Mouse (Mus musculus) right cerebral cortex, postnatal 10 days (tissue): ENCODE measurements around the gene Serf1.
"Not testable (repeated sequence)": the region's sequence is repeated elsewhere in the genome, so short reads cannot be mapped to it uniquely, and the experiment has no call there.

ENCODE experiments used
- DNase-seq, 2 experiments: peaks; one replicate each; pipeline ENCODE4 v3.0.0; 2021; ENCODE audit warnings: low spot score in 2 of 2

Serf1 gene

DNA sequence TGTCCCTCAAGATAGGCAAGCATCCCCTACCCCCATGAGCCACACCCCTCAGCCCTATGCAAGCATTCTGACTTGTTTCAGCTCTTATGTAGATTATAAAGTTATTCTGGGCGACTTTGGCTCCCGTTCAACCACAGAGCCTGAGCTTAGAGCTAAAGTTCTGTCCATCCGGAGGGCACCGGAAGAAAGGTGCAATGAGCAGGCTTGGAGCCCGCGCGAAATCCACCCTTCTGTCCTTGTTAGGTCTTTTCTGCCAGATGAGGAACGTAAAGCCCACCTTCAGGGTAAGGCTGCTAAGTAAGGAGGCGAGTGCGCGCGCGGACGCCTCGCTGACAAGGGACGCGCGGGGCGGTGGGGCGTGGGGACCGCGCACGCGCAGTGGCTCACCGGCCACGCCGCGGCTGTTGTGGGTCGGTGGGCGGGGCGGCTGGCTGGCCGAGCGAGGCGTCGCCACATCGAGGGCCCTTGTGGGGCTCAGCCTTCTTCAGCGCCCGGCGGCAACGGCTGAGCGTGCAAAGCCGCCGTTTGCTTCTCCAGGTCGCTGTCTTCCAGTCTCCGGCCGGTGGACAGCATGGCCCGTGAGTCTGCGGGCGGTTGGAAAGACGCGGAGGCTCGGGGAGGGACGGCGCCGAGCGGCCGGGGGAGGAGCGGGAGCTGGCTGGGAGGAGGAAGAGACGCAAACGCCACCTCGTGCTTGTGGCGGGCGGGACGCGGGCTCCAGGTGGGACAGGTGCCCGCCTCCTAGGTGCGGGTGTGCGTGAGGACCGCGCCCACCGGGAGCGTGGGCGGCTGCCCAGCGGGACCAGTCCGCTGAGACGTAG lies at the start of gene Serf1:
Gene Serf1, plus strand, starts transcription at position 361 of the 821 bp plus-strand sequence.
- peak; percentile 83 to 87 for DNase-seq

- no peak for DNase-seq
Measured at GRCm38 (mm10) chr13:100063936-100064335, 43.9 kb upstream of the Serf1 start.

- DNase-seq, result no peak
Measured at GRCm38 (mm10) chr13:100067821-100068220, 40.0 kb upstream of the Serf1 start.

DNA sequence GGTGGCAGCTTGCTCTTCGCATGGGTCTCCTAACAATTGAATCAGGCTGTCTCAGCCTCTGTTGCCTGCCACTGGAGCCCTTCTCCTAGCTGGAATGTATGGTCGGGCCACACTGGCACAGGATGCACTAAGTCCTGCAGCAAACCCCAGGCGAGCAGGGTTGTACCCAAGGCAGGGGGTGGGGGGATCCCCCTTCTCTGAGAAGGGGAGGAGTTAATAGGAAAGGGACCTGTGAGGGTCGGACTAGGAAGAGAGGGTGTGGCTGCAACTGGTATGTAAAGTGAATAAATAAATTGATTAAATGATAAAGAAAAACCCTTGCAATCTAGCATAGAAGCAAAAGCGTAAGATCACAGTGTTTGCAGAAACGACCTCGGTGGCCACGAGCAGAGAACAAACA lies 36.3 kb upstream of the Serf1 start:
- no peak for DNase-seq

DNA sequence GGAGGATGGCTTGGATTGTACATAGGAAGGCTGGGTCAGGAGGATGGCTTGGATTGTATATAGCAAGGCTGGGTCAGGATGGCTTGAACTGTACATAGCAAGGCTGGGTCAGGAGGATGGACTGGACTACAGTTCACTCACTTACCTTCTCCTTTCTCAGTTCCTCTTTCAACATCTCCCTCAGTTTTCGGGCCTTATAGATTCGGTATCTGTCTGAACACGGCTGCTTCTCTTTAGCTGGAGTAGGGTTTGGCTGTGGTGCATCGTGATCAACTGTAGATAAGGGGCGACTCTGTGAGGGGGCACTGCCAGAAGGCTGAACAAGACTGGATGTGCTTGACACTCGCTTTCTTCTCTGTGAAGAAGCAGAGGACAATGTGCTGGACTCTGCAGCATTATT lies 9.0 kb upstream of the Serf1 start:
- DNase-seq, result no peak

DNA sequence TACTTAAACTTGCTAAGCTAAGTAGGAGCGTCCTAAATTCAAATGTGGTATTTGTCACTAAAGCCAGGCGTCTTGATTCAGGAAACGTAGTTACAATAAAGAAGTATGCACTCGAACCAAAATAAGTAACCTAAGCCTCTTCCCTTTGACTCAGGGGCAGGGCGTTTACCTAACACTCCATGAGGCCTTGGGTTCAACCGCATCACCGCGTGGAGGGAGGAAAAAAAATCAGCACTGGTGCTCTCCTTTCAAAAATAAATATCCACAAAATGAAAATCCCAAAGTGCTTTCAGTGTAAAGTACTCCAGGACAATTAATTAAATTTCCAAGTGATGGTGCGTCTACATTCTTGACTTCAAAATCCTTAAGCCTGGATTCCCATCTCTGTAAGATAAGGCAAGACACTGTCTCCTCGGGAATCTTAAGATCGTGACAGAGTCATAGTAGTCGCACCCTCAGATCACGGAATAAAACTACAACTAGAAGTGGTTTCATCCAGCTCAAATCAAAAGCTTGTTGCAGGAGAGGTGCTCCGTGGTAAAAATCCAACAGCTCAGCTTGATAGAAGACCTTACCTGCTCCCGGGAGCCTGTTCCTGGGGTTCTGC lies 4.7 kb upstream of the Serf1 start:
- no peak for DNase-seq

DNA sequence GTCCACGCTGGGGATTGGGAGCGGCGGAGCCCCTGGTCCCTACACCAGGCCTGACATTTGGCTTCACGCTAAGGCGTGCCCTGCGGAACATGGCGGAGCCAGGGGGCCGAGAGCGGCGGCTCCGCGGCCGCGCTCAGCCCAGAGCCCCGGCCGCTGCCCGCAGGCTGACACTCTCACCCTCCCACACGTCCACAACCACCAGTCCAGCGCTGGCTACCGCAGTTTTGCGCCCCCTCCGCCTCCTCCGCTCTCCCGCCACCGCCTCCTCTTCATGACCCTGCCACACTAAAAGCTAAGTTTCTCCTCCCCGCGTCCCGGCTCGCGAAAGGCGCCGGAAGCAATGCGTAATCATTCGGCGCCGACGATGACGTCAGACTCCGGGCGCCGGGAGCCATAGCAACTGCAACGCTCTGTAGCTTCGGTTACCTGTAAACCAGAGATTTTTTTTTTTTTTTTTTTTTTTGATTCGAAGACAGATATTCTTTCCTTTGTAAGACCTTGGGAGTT lies 4.0 kb upstream of the Serf1 start, which contains the start of gene Bdp1:
Gene Bdp1, minus strand, starts transcription at position 323 of the 507 bp plus-strand sequence.
- DNase-seq, result peak; percentile 96 to 97

- no peak for DNase-seq
Measured at GRCm38 (mm10) chr13:100112218-100112972, 4.6 kb downstream of the Serf1 start.

DNA sequence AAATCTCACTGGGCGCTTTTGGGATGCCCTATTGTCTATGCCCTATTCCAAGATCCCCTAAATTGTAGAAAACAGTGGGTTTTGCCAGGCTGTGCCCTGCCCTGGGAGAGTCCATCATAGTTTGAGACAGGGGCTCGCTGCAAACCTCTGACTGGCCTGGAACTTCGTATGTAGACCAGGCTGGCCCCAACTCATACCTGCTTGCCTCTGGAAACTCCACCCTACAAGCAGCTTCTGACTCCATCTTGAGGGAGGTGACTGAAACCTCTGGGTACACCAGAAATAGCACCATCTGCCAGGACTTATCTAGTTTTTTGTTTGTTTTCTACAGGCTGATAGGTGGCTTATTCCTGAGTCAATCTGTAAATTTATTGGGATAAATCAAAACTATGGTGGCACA lies 16.2 kb downstream of the Serf1 start:
- DNase-seq, result no peak

DNA sequence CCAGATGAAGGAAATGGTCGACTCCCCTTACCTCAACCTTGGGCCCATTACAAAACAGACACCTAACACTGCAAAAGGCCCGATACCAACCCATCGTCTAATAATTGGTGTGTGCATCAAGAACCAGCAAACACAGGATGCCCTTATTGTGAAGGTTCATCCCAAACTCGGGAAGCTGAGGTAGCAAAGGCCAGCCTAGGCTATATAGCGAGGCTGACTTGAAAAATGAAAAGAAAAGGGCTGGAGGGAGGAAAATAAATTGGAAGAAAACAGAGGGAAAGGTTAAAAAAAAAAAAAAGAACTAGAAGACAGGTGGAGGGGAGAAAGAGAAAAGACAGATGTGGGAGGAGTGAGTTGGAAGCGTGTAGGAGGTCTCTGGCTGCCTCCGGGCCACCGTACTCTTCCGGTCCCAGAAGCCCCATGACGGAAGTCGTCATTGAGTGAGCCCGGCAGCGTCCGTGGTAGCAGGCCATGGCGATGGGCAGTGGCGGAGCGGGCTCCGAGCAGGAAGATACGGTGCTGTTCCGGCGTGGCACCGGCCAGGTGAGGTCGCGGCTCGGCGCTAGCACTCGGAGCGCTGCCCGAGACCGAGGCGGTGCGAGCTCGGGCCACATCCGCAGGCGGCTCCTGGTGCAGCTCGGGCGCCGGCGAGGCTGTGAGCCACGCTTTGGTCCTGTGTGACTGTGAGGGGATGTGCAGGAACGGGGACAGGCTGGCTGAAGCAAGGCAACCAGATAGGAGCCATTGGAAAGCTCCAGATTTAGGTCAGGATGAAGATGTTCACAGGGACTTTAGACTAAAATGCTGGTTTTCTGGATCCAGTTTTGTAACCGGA lies 16.8 kb downstream of the Serf1 start, which contains the start of gene Smn1:
Gene Smn1, plus strand, starts transcription at position 430 of the 835 bp plus-strand sequence.
- peak; percentile 96 for DNase-seq

GRCm38 (mm10) chr13:100125258-100125643 lies 17.4 kb downstream of the Serf1 start:
- DNase-seq, result no peak

DNA sequence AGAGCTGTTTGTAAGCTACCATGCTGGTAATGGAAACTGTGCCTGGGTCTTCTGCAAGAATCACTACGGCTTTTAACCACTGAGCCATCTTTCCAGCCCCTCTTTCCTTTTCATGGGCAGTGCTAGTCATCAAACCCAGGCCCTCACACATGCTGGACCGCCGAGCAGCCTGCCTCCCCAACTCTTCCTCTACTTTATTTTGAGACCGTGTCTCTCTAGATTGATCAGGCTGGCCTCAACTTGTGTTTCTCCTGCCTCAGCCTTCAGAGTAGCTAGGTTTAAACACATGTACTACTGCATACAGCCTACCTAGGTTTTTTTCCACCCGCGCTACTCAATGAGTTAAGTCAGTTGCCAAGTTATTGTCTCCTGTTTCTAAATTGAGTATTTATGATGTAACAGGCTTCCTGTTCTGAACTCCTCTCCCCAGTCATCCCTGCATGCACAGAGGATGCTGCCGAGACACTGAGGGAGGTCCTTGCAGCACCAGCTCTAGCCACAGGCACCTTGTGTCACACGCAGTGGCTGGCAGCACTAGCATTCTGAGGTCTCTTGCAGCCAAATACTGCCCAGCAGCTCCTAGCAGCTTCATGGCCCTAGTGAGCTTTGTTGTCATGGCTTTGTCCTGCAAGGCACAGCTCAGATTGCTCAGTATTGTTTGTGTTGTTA lies 34.0 kb downstream of the Serf1 start:
- no peak for DNase-seq

DNA sequence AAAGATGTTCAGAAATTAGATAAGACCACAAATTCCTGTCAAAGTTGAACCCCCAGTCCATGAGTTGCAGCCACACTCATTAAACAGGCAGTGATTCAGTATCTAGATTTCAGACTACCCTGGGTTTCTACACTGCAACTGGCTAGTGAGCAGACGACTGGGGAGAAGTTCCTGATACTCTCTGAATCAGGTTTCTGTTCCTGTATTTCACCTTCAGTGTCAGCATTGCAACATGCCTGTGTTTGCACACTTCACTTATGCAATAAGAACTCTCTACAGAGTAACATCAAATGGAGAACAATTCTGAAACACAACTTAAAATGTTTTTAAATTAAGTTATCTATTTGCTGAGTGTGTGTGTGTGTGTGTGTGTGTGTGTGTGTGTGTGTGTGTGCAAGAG lies 44.8 kb downstream of the Serf1 start:
- no peak for DNase-seq

GRCm38 (mm10) chr13:100156624-100157023 lies 48.8 kb downstream of the Serf1 start:
- no peak for DNase-seq

DNA sequence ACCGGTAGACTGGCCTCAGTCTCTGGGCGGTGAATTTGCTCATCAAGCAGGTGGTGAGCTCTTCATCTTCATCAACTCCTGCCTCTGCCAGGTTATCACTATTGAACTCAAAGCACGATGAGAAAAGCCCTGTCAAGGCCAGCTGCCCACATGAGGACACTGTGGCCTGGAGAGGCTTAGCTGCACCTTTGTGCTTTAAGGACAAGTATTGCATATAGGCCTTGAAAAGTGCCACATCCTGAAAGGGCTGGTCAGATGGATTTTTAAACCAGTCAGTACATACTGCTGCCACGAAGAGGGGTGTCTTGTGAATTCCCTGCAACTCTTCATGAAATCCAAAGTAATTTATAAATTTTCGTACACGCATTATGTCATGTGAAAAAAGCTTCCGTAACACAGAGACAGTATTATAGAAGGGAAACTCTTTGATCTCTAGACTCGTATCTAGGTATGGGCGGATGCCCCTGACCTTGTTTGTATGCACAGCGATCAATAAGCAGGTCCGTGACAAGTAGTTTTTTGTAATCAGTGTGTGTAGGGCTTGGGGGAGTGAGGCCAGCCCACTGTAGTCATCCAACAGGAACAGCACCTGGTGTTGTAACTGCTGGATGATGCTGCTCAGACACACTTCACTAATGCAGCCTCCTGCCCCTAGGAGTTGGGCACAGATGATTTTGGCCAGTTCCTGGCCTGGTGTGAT lies 53.5 kb downstream of the Serf1 start:
- not testable (repeated sequence) for DNase-seq

- DNase-seq, result not testable (repeated sequence)
Measured at GRCm38 (mm10) chr13:100162467-100162866, 54.7 kb downstream of the Serf1 start.
